Mouse (Mus musculus) induced T-regulatory cell, adult 2 months (primary cell): Measurements from ENCODE around the gene Hrh3.

ENCODE experiments used
- DNase-seq: peaks from one replicate; pipeline ENCODE4 v3.0.0-alpha.2; 2012; ENCODE audit warnings: low read depth

The Hrh3 gene

DNA sequence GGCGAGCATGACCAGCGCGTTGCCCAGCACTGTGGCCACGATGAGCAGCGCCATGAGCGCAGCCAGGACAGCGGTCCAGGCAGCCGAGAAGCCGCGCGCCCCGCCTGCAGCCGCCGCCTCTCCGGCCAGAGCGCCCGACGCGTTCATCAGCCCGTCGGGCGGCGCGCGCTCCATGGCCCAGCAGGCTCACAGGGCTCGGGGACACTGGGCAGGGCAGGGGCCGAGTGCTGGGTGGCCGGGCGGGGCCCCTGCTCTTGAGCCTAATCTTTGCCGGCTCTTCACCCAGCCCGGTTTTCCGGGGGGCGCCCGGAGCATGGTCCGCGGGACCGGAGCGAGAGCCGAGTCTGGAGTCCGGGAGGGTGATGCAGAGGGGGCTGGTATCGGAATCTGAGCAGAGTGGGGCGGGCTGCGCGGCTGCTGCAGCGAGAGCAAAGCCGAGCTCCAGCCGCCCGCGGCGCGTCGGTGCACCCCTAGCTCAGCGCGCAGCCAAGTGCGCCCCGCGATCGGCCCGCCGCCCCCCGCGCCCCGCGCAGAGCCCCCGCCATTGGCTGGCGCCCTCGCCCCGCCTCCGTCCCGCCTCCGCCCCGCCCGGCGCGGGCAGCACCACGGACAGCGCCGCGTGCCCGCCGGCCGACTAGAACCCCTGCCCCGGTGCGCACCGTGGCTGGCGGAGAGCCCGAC is at the start of gene Hrh3:
Gene Hrh3, minus strand, starts transcription at position 511 of the 681 bp plus-strand sequence.
- peak; percentile 66 for DNase-seq

DNA sequence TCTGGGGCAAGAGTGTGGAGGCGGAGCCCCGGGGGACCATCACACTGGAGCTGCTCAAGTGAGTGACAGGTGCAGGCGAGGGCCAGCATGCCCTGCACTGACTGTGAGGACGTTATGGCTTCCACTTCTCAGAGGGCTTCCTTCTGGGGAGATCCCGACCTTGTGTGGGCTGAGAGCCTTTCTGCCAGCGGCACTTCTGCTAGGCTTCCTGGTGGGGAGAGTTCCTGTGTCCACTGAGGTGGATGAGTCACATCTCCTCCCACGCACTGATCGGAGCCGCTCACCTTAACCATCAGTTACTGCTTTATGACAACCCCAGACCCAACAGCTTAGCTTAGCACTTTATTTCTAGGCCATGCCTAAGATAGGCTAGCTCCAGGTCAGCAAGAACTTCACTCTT is 44.3 kb upstream of the Hrh3 start:
- DNase-seq: no peak

DNA sequence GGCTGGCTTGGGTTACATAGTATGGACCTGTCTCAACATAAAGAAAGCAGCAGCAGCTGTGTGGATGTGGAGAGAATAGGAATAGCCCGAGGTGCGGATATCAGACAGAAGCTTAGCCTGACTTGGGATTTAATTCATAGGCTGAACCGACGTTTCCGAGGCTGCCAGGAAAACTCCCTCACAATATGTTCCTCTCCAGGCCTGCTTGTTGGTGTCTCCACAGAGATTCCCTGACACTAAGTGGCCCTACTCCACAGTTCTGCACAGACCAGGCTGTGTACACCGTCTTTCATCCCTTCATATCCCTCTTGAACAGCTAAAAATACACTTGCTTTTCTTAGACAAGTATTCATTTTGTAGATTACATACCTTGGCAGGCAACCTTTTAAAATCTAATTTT is 43.1 kb upstream of the Hrh3 start:
- DNase-seq: no peak

DNA sequence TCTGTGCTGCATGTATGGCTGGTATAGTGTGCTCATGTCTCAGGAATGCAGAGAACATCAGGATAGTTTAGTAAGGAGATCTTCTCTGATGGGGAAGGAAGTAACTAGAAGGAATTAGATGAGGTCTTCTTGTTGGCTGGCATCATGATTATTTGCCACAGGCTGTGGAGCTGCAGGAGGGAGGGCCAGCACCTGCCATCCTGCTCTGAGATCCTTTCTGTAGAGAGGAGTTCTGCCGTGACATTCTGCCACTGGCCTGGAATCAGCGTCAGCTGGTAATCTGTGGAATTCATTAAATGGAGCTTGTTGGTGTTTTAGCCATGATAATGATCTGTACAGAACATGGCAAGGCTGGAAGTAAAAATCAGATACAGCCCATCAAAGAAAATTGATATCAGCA is 41.8 kb upstream of the Hrh3 start:
- DNase-seq: no peak

DNA sequence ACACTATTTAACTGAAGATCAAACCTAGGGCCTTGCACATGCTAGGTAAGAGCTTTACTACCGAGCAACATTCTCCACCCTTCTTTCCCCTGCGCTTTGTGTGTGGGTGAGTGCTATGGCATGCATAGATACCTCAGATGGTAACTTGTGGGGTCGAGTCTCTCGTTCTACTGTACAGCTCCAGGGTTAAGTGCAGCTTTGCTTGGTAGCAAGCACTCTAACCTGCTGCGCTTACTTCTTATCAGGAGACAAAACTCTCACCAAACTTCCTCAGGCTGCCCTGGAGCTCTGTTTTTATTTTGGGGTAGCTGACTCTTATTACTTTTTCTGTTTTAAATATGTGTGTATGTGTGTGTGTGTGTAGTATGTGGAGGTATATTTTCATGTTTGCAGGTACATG is 31.1 kb upstream of the Hrh3 start:
- no peak for DNase-seq

DNA sequence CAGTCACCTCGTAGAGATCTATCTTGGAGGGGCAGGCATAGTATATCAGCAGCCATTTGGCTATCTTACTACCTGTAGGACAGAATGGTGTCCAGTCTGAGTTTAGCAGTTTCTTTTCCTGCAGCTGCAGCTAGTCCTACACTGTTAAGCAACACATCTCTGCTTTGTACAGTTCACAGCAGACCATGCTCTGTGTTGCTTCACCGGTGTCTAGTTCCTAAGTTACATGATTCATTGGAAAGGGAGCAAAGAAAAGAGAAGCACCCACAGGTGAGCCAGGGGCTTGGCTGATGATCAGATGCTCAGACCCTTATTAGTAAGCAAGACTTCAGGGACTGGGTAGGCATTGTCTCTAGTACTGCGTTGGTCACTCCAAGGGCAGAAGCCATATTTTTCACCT is 29.6 kb upstream of the Hrh3 start:
- no peak for DNase-seq

DNA sequence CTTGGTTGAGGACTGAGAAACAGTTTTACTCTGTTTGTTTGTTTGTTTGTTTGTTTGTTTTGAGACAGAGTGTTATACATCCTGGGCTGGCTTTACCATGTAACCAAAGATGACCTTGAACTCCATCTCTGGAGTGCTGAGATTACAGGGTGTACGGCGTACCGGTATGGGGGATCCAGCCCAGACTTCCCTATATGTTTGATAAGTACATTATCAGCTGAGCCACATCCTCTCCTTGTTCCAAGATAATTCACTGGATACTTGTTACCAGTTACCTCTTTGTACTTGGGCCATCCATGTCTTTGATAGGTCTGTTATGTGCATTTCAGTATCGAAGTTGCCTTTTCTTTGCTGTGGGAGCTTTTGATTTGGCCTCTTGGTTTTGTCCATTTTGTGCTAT is 28.9 kb upstream of the Hrh3 start:
- DNase-seq: no peak

DNA sequence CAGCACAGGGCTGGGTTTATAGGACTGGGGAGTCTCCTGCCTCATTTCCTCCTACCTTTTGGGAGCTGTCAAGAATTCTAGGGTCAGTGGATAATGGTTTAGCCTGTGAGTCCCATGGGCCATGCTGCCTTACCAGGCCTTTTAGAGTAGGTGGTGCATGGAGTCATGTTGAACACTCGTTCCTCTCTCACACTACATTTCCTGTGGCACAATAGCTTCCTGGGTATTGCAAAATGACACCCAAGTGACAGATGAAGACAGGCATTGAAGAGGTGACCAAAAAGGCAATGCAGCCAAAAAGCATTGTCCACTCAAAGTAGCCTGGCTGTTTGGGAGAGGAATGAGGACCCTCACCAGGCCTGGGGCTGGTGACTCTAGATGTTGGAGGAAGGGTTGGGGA is 23.4 kb upstream of the Hrh3 start:
- DNase-seq: no peak

DNA sequence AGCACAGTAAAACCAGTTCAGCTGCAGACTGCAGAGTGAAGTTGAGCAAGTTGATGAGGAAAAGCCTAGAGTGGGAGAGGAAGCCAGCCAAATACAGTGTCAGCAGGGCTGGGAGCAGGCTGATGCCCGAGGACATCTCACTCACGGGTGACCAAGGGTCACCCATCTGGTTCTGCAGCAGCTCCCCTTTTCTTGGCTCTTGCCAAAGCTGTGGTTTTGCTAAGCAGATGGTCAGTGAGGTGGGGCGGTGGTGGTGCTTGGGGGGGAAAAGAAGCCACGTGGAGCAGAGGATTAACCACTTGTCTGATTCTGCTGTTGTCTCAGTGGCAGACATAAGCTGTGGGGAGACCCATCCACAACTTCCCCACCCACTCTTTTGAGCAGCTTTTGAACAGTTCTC is 21.9 kb upstream of the Hrh3 start:
- DNase-seq: no peak

DNA sequence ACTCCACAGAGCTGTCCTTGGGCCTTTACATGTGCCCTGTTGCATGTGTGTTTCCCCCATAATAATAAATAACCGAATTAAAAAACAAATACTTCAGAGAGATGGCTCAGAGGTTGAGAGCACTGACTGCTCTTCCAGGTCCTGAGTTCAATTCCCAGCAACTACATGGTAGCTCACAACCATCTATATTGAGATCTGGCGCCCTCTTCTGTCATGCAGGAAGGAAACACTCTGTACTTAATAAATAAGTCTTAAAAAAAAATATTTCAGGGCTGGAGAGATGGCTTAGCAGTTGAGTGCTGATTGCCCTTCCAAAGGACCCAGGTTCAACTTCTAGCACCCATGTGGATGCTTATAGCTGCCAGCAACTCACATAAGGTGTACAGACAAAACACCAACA is 19.9 kb upstream of the Hrh3 start:
- peak; percentile 46 for DNase-seq

DNA sequence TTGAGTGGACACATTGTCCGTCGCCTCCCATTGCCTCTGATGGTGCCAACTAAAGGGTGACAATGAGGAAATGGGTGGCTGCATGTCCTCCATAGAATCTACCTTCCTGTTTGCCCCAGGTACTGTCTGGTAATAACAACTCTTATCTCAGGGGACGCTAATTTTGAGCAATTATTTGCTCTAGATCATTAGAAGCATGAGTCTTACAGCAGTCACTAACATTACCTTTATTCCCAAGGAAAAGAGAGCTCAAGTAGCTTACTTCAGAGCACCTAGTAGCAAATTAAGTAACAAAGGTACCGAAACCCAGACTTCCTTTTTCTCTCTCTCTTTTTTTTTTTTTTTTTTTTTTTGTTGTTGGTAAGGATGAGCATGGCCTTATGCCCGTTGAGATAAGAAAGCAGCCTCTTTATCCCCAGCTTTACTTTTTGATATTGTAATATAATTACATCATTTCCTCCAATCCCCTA is 16.0 kb upstream of the Hrh3 start:
- peak; percentile 47 for DNase-seq

DNA sequence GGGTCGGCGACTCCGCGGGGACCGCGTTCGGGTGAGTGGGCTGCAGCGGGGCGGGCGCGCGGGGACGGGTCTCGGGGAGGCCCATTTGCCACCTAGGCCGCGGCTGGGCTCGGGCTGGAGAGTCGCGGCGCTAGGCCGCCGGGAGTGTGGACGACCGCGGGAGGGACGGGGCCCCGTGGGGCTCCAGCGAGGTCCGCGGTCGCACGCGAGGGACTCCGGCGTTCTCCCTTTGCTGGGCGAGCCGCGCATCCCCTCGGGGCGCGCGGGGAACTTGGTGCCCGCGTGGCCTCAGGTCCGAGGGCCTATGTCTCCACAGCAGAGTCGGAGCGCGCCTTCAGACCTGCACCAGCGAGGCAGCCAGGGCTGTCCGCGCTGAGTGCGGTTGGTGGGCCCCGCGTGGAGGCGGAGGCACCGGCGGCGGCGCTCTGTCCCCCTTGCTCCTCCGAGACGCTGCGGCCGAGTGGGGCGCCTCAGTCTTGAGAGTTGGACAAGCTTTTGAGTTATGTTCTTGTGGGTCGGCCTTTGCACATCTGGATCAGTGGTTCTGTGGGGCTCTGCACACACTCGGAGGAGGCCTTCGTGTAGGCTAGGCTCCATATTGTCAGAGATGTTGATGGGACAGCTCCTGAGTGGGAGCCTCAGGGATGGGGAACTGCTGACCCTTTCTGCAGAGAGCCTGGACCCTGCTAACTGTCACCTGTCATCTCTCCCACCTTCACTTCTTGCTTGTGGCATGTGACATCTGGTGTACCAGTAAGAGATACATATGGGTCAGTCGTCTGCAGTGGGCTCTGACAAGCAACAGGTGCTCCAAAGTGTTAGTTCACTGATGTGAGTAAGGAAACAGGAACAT is 15.4 kb upstream of the Hrh3 start:
- DNase-seq: no peak

DNA sequence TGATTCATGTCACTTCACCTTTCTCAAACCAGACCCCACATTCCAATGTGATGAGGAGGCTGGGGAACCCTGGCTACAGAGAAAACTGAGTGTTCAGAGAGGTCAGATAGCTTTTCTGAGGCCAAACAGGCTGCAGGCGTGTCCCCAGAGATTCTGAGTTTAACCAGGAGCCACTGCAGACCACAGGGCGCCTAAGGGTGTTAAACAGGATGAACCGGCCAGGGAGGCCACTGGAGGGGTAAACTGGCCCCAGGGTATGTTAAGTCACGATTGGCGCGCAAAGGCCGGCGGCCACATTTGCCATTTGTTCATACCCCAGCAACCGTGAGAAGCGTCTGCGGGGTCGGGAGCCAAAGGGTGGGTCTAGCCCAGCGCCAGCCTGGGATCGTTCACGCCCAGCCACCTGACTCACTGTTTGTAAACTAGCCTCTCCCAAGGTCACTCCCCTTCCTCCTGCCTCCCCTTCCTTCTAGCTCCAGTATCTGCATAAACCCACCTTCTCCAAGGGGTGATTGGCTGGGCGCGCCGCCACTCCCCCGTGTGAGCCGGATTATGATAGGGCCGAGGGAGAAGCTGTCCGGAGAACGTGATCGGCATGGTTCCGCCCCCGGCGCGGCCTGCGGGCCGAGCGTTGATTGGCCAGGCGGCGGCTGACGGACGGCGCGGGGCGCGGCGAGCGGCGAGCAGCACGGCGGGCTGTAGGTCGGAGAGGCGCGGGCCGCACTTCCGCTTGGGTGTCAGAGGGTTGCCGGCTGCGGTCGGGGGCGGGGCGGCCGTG is 14.6 kb upstream of the Hrh3 start, which contains the start of gene Osbpl2:
Gene Osbpl2, plus strand, starts transcription at position 646 of the 778 bp plus-strand sequence.
- peak; percentile 97 for DNase-seq

DNA sequence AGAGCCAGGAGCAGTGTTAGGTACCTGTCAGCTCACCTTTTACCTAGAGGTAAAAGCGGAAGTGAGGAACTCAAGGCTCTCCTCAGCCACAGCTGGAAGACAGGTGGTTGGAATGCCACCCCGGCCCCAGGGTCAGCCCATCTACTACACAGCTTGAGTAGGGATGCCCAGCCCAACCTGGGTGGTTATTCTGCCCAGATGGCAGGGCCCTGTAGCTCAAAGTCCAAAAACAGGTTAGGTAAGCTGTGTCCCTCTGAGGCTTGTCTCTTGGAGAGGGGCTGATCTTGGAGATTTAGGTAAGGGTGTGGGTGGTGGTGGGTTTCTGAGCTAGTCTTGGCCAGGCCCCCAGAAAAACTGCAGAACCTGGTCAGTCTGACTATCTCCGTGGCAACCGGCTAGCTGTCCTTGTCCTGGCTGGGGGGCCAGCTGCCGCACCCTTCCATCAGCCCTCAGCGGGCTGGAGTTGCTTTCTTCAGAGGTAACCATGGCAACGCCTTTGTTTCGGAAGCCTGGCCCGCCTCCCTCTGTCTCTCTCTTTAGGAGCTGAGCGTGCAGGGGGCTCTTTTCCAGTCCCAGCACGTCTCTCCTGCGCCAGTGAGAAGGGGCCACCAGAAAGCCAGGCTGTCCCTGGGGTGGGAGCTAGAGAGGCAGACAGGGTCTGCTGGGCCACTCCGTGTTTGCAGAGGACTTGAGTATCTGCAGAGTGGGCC is 13.4 kb upstream of the Hrh3 start:
- DNase-seq: peak; percentile 61

DNA sequence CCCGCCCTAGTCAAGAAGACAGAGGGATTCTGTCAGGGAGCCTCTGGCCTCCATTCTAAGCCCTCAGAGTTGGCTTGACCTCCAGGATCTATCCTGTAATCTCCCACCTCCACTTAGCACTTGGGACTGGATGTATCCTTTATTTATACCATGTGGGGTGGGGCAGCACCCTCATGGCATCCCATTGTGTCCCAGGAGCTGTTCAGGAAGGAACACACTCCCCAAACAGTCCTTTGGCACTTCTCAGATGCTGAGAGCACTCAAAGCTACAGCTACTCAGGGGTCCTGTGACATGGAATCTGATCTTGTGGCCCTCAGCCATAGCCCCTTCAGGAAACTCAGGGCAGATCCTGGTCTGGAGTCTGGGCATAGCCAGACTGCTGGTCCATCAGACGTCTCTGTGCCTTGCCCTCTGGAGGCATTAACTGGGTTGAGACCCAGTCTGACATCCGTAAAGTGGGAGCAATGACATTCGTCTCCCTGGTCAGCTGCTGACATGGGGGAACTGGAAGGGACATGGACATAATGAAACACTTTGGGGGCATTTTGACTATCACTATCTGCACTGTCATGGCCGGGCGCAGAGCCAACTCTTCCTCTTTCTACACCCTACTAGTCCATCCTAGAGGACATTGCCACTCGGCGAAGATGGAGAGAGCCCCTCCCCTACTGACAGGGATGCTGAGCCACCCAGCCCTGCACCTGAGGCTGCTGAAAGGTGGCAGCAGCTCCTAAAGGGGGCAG is 12.6 kb upstream of the Hrh3 start:
- DNase-seq: no peak

DNA sequence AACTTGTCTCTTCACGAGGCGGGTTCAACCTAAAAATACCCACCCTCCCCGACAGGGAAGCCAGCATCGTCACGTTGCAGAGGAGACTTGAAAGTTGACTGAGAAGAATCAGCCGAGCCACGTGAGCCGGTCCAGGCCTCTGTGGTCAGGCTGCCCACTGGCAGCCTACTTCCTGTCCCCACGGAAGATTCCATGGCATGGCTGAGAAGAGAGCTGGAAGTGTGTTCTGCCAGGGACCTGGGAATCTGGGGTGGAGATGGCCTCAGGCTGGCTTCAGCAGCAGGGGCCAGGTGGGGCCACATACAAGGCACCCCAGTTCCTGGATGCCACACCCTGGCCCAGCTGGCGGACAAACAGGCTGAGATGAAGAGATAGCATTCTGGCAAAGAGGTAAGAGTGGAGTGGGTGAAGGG is 11.8 kb upstream of the Hrh3 start:
- no peak for DNase-seq

DNA sequence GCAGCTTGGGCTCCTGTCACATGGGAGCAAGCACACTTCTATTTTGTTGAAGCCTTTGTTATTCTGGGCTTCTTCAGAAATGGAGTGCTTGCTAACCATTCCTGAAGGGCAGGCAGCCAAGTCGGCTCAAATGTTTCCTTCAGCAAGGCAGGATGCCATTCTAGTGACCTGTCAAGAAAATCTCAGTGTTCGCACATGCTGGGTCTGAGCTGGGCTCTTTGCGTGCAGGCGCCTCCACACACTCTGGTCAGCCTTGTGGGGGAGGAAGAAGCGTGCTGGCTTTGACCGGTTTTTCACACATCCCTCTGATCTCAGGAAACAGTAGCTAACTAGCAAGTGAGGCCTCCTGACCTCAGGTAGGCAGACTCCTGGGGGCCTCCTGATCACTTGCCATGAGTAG is 11.0 kb upstream of the Hrh3 start:
- DNase-seq: no peak

DNA sequence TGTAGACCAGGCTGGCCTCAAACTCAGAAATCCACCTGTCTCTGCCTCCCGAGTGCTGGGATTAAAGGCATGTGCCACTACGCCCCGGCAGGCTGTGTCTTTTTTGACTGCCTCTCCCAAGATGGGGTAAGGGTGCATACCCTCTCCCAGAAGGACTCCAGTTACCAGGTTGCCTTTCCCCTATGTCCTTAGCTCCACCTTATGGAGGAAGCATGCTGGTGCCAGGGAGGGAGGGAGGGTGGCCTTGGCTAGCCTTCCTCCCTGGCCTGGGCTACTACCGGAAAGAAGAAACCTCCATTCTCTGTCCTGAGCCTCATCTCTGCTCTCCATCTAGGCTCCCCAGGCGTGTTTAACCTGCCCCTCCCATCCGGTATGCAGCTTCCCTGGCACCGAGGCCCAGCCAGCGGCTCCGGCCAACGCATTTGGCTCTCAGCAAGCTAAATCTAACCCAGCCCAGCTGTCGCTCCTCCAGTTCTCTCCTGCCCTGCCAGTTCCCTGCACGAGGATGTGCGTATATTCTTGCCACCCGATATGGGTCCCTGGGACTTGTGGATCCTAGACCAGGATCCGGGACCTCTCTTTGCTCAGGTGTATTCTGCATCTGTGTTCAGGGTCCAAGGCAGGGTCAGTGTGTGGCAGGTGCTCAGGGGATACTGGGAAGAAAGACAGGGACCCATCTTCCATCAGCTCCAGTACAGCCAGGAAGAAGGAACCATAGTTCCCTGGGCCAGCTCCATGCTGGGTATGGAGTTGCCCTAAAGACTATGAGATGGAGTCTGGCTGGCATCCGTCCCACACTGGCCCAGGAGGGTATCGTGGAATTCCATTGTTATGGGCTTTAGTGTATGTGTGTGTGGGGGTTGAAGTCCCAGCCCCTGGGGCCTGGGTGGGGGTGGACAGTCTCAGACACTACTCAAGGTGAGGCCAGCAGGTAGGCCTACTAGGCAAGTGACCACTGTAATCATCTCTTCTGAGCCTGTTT is 9.9 kb upstream of the Hrh3 start:
- no peak for DNase-seq

DNA sequence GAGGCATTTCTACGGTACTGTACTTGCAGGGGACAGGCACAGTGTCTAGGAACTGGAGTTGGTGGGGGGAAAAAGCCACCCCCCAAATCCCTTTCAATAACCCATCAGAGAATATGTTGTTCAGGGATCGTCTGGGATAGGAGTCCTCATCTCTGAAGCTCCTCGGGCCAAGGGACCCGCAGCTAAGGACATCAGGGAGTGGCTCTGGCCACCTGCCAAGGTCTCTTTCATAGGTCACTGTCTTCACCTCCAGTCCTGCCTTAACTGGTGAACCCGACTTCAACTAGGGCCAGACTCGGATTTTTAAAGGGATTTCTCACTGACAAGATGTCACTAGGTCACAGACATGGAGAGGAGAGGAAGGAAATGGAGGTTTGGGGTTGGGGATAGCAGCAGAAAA is 4.0 kb upstream of the Hrh3 start:
- DNase-seq: no peak

DNA sequence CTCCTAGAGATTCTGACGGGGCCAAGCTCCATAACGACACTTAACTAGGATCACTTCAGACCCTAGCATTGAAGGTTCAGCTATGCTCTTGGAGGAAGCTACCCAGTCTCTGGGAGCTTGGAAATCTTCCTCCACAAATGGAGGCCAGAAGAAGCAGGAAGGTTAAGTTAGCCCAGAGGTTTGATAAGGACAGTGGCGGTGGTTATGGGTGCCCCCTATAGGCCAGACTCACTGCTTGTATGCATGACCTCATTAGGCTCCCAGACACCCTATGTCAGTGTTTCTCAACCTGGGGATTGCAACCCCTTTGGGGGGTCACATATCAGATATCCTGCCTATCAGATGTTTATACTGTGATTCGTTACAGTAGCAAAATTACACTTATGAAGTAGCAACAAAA is 2.8 kb upstream of the Hrh3 start:
- DNase-seq: peak; percentile 42
